Mouse (Mus musculus) olfactory bulb, adult 2 months (tissue): ENCODE results near the gene Kif7. TPM values are rescaled to one million over a fixed set of nuclear protein-coding genes. Genes with fewer than 3 reads are reported as not detected.
A peak's percentile ranks its signal among the peaks of the same experiment; 100 is the strongest.

ENCODE experiments used
- H3K27ac ChIP-seq: fragments of 200-500 bp; 2 replicates; pipeline ENCODE4 v1.5.1; 2012; ENCODE audit warnings: low read depth, low read length; ENCODE audit not compliant: insufficient read depth
- H3K4me1 ChIP-seq: fragments of 200-500 bp; 2 replicates; pipeline ENCODE4 v1.6.1; 2012; ENCODE audit warnings: low read length; ENCODE audit not compliant: control insufficient read depth, insufficient read depth
- H3K4me3 ChIP-seq: fragments of 200-500 bp; 2 replicates; pipeline ENCODE4 v1.5.1; 2012; ENCODE audit warnings: mild to moderate bottlenecking, low read depth, low read length, moderate library complexity; ENCODE audit not compliant: insufficient read depth
- CTCF ChIP-seq: fragments of 200-500 bp; IDR thresholded peaks from 2 replicates; pipeline ENCODE4 v1.5.1; 2012; ENCODE audit warnings: low read depth, mild to moderate bottlenecking, low read length, moderate library complexity; ENCODE audit not compliant: insufficient read depth
- POLR2A ChIP-seq: fragments of 200-500 bp; IDR thresholded peaks from 2 replicates; pipeline ENCODE4 v1.6.1; 2012; ENCODE audit warnings: mild to moderate bottlenecking, low read depth, low read length, moderate library complexity; ENCODE audit not compliant: insufficient read depth
- WGBS: fragments of 180-500 bp; shearing (Covaris S2); methylation state at CpG from one replicate; pipeline ENCODE4 v1.1.7; 2018; 5-methylcytosine and 5-hydroxymethylcytosine counted together
- polyA plus RNA-seq: library from polyadenylated mRNA; stranded (reverse); fragments of >200 nt; gene quantifications from 2 replicates; pipeline ENCODE4 v1.2.4, GENCODE M21; 2012; ENCODE audit warnings: low replicate concordance; ENCODE audit not compliant: missing spikeins, insufficient read depth, insufficient read length

The Kif7 gene
- polyA plus RNA-seq, 1 experiment: not detected

- Histone ChIP-seq H3K4me3 (no peak overlapping the region), H3K4me1 (no peaks in the 10 kb centered on the region), H3K27ac (no peak overlapping the region)
- WGBS: 66% methylated on average over 11 of the region's 11 CpGs
- TF ChIP-seq POLR2A (no peak), CTCF (no peak)
Measured at GRCm38 (mm10) chr7:79729743-79730370, 14.3 kb upstream of the Kif7 start.

GRCm38 (mm10) chr7:79729169-79729568 is 13.6 kb upstream of the Kif7 start:
- 3% methylated on average over 8 of the region's 8 CpGs for WGBS
- no peak overlapping the region for H3K4me3 ChIP-seq
- H3K27ac ChIP-seq: no peak overlapping the region
- TF ChIP-seq POLR2A (no peak), CTCF (peak; percentile 87)
- no peaks in the 10 kb centered on the region for H3K4me1 ChIP-seq

- Histone ChIP-seq H3K4me3 (no peak overlapping the region), H3K27ac (no peak overlapping the region), H3K4me1 (no peaks in the 10 kb centered on the region)
- TF ChIP-seq CTCF: 0 out of 2 replicates have a peak, but pooled peaks have one; percentile 11
- TF ChIP-seq POLR2A: no peak
- WGBS: 44% methylated on average over 6 of the region's 6 CpGs
Measured at GRCm38 (mm10) chr7:79728219-79728618, 12.7 kb upstream of the Kif7 start.

GRCm38 (mm10) chr7:79727091-79727490 is 11.6 kb upstream of the Kif7 start:
- Histone ChIP-seq H3K4me1 (no peaks in the 10 kb centered on the region), H3K27ac (no peak overlapping the region), H3K4me3 (no peak overlapping the region)
- 19% methylated on average over 2 of the region's 2 CpGs for WGBS
- TF ChIP-seq POLR2A: no peak
- no peak for TF ChIP-seq CTCF

GRCm38 (mm10) chr7:79721386-79721977 is 6.0 kb upstream of the Kif7 start:
- under 1% methylated on average over 48 of the region's 48 CpGs for WGBS
- peaks cover 9% of the 10 kb centered on the region; the same call in 1 of the 2 replicates for H3K4me1 ChIP-seq

GRCm38 (mm10) chr7:79710831-79711230 is 4.7 kb downstream of the Kif7 start:
- peak overlapping the region; percentile 46; the same call in 1 of the 2 replicates for H3K27ac ChIP-seq
- TF ChIP-seq CTCF (no peak), POLR2A (no peak)
- peak overlapping the region; percentile 55 for H3K4me3 ChIP-seq
- peaks cover 28% of the 10 kb centered on the region for H3K4me1 ChIP-seq
- 43% methylated on average over 17 of the region's 17 CpGs for WGBS

More at GRCm38 (mm10) chr7:79721386-79721977, 6.0 kb upstream of the Kif7 start:
- TF ChIP-seq CTCF: no peak
- peak; percentile 25; the same call in 1 of the 2 replicates for TF ChIP-seq POLR2A
- peak overlapping the region; percentile 0; the same call in 1 of the 2 replicates for H3K27ac ChIP-seq
- peak overlapping the region; percentile 69 for H3K4me3 ChIP-seq

GRCm38 (mm10) chr7:79710130-79710607 is 5.4 kb downstream of the Kif7 start:
- peak overlapping the region; percentile 55 for H3K4me3 ChIP-seq
- H3K27ac ChIP-seq: peak overlapping the region; percentile 46
- WGBS: 6% methylated on average over 55 of the region's 55 CpGs
- peak; percentile 64 for TF ChIP-seq POLR2A
- peak; percentile 58 for TF ChIP-seq CTCF
- peaks cover 25% of the 10 kb centered on the region for H3K4me1 ChIP-seq

- Histone ChIP-seq H3K4me1 (peaks cover 4% of the 10 kb centered on the region), H3K27ac (no peak overlapping the region), H3K4me3 (no peak overlapping the region)
- TF ChIP-seq POLR2A (no peak), CTCF (no peak)
- WGBS: 94% methylated on average over 5 of the region's 5 CpGs
Measured at GRCm38 (mm10) chr7:79705210-79705609, 10.3 kb downstream of the Kif7 start.

GRCm38 (mm10) chr7:79702755-79703154 is 12.8 kb downstream of the Kif7 start:
- TF ChIP-seq CTCF (no peak), POLR2A (no peak)
- WGBS: 84% methylated on average over 16 of the region's 16 CpGs
- H3K4me3 ChIP-seq: no peak overlapping the region
- H3K27ac ChIP-seq: no peak overlapping the region
- H3K4me1 ChIP-seq: no peaks in the 10 kb centered on the region

GRCm38 (mm10) chr7:79696495-79696894 is 19.0 kb downstream of the Kif7 start:
- no peak for TF ChIP-seq CTCF
- no peak overlapping the region for H3K4me3 ChIP-seq
- H3K27ac ChIP-seq: no peak overlapping the region
- H3K4me1 ChIP-seq: no peaks in the 10 kb centered on the region
- 90% methylated on average over 8 of the region's 8 CpGs for WGBS
